Mouse (Mus musculus) hindbrain, embryonic 15.5 days (tissue): ENCODE measurements around the gene Gm29609. TPM values are rescaled to one million over a fixed set of nuclear protein-coding genes. Genes with fewer than 3 reads are reported as not detected.

Source experiments
- ATAC-seq: fragments of 200-750 bp; cut with Nextera tagmentation; 2 replicates; pipeline ENCODE4 v1.8.0; 2017; ENCODE audit warnings: low read depth, moderate number of reproducible peaks, moderate TSS enrichment; ENCODE audit not compliant: low FRiP score
- H3K27ac ChIP-seq: fragments of 300-500 bp; sonication (generic); replicated peaks from 2 replicates; pipeline ENCODE4 v1.5.1; 2015; ENCODE audit warnings: mild to moderate bottlenecking, inconsistent platforms
- H3K27me3 ChIP-seq: fragments of 300-500 bp; sonication (generic); 2 replicates; pipeline ENCODE4 v1.6.1; 2015; ENCODE audit warnings: control low read depth, inconsistent platforms
- H3K36me3 ChIP-seq: fragments of 300-500 bp; sonication (generic); 2 replicates; pipeline ENCODE4 v1.6.1; 2015; ENCODE audit warnings: control low read depth, inconsistent platforms
- H3K4me1 ChIP-seq: fragments of 300-500 bp; sonication (generic); replicated peaks from 2 replicates; pipeline ENCODE4 v1.6.1; 2015; ENCODE audit warnings: control low read depth, inconsistent platforms
- H3K4me2 ChIP-seq: fragments of 300-500 bp; sonication (generic); 2 replicates; pipeline ENCODE4 v1.6.1; 2015; ENCODE audit warnings: moderate library complexity, mild to moderate bottlenecking, inconsistent platforms
- H3K4me3 ChIP-seq: fragments of 300-500 bp; sonication (generic); 2 replicates; pipeline ENCODE4 v1.5.1; 2015; ENCODE audit warnings: mild to moderate bottlenecking, inconsistent platforms
- H3K9ac ChIP-seq: fragments of 300-500 bp; sonication (generic); 2 replicates; pipeline ENCODE4 v1.6.1; 2015; ENCODE audit warnings: inconsistent platforms
- H3K9me3 ChIP-seq: fragments of 300-500 bp; sonication (generic); 2 replicates; pipeline ENCODE4 v1.6.1; 2016; ENCODE audit warnings: control low read depth, inconsistent platforms
- WGBS: fragments of 180-500 bp; shearing (Covaris S2); methylation state at CpG from one replicate; pipeline ENCODE4 v1.1.7; 2015; 5-methylcytosine and 5-hydroxymethylcytosine counted together
- polyA plus RNA-seq: library from polyadenylated mRNA; unstranded; fragments of >200 nt; fragmentation: Nextera tagmentation; extraction: Ambion mirVana; gene quantifications from 2 replicates; pipeline ENCODE4 v1.2.1, GENCODE M21; 2015

Gm29609 gene
- polyA plus RNA-seq, 1 experiment from 2014 or later: 2.7 TPM

DNA sequence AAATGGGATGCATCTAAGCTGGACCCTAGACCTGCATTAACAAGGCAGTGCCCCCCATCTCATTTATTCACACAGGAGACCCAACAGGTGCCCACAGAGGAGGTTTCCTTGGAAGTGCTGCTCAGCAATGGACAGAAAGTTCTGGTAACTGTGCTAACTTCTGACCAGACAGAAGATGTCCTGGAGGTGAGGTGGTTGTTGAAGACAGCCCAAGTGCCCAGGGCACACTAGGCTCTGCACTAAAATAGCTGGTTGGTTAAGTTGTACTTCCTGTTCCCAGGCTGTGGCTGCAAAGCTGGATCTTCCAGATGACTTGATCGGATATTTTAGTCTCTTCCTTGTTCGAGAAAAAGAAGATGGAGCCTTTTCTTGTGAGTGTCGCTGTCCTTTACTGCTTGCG is 16.0 kb upstream of the Gm29609 start:
- Histone ChIP-seq H3K4me3 (no peak overlapping the region), H3K9ac (no peak overlapping the region), H3K27ac (no peak overlapping the region), H3K4me1 (peaks cover 27% of the 10 kb centered on the region), H3K27me3 (no peaks in the 10 kb centered on the region), H3K36me3 (peaks cover 62% of the 10 kb centered on the region), H3K4me2 (no peak overlapping the region), H3K9me3 (0 out of 2 replicates have a peak, but pooled peaks cover 4% of the 10 kb centered on the region)
- no peak for ATAC-seq
- WGBS: 91% methylated on average over 4 of the region's 4 CpGs

DNA sequence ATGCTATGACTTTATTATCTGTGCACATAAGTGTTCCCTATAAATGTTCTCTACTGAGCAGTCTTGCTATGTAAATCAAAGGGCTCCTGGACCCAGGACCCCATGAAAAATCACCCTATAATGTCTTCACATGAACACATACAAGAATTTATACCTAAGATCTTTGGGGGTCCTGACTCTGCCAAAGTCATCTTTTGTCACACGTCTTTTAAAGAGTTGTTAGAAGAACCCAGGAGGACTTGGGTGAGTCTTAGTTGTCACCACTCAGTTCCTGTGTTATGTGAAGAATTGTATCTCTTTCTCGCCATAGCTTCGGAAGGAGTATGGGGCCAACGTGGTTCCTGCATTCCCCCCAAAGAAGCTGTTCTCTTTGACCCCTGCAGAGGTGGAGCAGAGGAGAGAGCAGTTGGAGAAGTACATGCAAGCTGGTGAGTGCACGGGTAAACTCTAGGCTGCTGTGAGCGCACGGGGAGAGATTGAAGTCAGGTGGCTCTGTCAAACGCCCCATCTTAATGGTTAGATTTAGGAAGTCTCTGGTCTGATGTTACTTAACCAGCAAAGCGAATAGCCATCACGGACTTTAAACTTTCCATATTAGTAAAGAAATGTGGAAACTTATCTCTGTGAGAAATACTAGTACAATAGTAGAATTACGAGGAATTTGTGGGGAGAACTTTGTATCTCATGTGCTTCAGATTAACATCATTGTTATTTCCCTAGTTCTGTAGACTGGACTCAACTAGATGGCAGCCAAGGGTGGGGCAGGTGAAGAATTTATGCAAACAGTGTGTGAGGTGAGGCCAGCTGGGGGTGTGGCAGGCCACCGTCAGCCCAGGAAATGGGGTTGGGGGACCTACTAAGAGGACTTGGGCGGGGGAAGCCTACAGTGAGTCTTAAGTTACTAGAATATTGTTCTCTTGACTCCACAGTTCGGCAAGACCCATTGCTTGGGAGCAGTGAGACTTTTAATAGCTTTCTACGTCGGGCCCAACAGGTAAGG is 15.1 kb upstream of the Gm29609 start:
- Histone ChIP-seq H3K4me1 (peaks cover 21% of the 10 kb centered on the region), H3K36me3 (peaks cover 64% of the 10 kb centered on the region), H3K4me2 (peak overlapping the region; percentile 75; the same call in 1 of the 2 replicates), H3K9me3 (no peaks in the 10 kb centered on the region), H3K27ac (no peak overlapping the region), H3K27me3 (no peaks in the 10 kb centered on the region), H3K4me3 (peak overlapping the region; percentile 72; the same call in 1 of the 2 replicates), H3K9ac (no peak overlapping the region)
- WGBS: 93% methylated on average over 16 of the region's 16 CpGs
- ATAC-seq: no peak

DNA sequence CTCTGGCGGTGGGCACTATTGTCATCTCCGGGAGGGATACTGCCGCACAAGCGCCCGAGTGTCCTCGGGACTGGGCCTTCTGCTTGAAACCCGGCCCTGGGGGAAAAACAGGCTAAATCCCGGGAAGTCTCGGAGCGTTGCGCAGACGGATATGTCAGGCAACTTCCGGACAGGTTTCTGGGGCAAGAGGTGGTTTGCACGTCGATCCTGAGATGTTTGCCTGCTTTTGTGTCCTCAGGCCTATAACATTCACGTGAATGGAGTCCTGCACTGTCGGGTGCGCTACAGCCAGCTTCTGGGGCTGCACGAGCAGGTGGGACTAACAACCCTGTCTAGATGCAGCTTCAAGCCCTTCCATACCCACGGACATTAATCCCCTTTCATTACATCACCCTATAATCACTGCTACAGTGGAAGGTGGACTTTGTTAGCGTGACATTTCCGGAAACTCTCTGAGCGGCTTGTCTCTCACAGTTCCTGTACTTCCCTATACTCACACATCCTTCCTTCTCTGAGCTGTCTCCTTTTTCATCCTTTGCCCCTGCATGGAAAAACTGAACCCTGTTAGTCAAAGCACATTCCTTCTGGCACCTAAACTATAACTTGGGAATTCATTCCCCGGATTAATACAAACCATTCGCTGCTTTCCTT is 14.0 kb upstream of the Gm29609 start:
- Histone ChIP-seq H3K27ac (peak overlapping the region; percentile 87), H3K36me3 (peaks cover 60% of the 10 kb centered on the region), H3K4me3 (peak overlapping the region; percentile 72), H3K9me3 (no peaks in the 10 kb centered on the region), H3K4me1 (peaks cover 21% of the 10 kb centered on the region), H3K27me3 (no peaks in the 10 kb centered on the region), H3K9ac (peak overlapping the region; percentile 87), H3K4me2 (peak overlapping the region; percentile 75)
- no peak for ATAC-seq
- 14% methylated on average over 25 of the region's 25 CpGs for WGBS

DNA sequence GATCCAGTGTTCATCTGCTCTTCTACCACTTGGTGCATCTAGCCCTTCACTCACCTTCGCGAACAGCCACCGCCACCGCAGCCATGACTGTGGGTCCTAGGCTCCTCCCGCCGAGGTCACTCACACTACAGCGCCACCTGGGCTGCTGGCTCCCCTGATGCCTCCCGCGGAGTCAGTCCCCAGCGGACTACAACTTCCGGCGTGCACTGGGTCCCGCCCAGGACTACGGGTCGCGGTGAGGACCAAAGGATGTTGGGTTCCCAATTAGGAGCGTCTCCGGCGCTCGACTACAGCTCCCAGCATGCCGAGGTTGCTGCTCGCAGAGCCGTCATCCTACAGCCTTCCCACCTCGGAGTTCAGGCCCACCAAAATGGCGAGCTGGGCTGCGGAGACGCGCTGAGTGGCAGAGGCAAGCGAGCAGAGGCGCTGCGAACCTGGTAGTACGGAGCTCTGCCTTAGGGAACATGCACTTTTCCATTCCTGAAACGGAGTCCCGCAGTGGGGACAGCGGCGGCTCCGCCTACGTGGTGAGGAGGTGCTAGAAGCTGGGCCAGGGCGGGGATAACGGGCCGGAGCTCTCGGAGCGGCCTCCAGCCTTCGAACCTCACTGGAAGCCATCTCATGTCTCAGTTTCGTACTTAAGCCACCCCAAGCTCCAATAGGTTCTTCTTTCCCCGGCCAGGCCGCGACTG is 13.4 kb upstream of the Gm29609 start, which contains the start of the genes Snx17 and Eif2b4:
TSS of gene Snx17 (plus strand) at position 289 of the 692 bp plus-strand sequence.
TSS of gene Eif2b4 (minus strand) at position 492 of the 692 bp plus-strand sequence.
- Histone ChIP-seq H3K9ac (peak within 1 kb of the TSS; percentile 87), H3K36me3 (peaks cover 60% of the 10 kb centered on the region), H3K27me3 (no peaks in the 10 kb centered on the region), H3K4me1 (peaks cover 21% of the 10 kb centered on the region), H3K27ac (peak within 1 kb of the TSS; percentile 87), H3K4me3 (peak within 1 kb of the TSS; percentile 72), H3K9me3 (no peaks in the 10 kb centered on the region), H3K4me2 (peak within 1 kb of the TSS; percentile 75)
- WGBS: under 1% methylated on average over 48 of the region's 48 CpGs
- ATAC-seq: peak; percentile 97

DNA sequence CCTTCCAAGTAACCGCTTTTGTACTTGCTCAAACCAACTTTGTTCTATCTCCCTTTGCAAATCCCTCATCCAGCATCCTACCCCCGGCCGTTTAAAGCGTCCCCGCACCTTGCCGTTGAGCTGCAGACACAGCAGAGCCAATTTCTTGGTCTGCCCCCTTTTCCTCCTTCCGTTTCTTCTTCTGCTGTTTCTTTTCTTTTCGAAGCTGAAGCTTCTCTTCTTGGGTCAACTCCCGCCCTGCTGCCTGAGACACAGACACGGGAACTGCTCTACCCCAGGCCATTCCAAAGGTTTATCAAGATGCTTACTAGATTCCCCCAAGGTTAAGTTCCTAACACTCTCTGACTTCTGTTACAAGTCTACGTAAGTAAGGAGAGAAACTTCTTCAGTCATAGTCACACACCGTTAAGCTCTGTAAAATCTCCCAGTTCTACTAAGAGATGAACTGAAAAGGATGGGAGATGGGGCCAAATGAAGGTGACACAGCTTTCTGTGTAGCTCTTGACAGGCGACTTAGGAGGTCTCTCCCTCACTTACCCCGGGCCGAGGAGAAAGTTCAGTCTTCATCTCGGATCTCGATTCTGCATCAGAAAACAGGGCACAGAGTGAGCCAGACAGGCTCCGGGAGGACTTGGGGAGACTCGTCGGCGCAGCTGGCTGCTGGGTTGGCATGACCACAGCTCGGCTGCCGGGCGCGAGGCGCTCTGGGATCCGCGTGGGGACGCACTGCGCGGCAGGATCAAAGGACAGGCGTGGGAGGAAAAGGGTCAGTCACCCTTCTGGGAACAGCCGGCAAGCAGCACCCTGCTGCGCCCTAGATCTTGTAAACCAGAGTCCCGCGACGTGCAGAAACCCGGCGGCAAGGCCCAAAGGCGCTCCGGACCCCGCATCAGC is 12.6 kb upstream of the Gm29609 start:
- peak; percentile 59; the same call in 1 of the 2 replicates for ATAC-seq
- Histone ChIP-seq H3K4me1 (peaks cover 21% of the 10 kb centered on the region), H3K9me3 (no peaks in the 10 kb centered on the region), H3K27me3 (no peaks in the 10 kb centered on the region), H3K4me2 (peak overlapping the region; percentile 75), H3K9ac (peak overlapping the region; percentile 74), H3K36me3 (peaks cover 60% of the 10 kb centered on the region), H3K27ac (peak overlapping the region; percentile 87), H3K4me3 (peak overlapping the region; percentile 72)
- 15% methylated on average over 42 of the region's 42 CpGs for WGBS

DNA sequence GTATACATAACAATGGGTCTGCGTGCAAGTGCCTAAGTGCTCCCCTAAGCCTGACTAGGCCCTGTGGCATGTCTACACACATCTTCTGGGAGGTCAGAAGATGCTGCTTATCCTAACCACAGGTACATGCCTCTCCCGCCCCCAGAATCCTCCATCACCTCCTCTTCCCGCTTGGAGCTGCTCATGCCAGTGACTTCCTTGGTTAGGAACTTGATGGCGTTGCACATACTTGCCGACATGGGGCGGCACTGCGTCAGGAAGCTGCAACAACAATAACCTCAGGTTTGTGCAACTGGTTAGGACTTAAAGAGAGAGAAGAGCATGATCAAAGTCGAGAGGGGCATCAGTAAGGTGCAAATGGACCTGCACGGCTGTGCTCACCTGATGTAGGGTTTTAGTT is 10.5 kb upstream of the Gm29609 start:
- Histone ChIP-seq H3K36me3 (peaks cover 45% of the 10 kb centered on the region), H3K4me1 (peaks cover 21% of the 10 kb centered on the region), H3K9me3 (no peaks in the 10 kb centered on the region)

DNA sequence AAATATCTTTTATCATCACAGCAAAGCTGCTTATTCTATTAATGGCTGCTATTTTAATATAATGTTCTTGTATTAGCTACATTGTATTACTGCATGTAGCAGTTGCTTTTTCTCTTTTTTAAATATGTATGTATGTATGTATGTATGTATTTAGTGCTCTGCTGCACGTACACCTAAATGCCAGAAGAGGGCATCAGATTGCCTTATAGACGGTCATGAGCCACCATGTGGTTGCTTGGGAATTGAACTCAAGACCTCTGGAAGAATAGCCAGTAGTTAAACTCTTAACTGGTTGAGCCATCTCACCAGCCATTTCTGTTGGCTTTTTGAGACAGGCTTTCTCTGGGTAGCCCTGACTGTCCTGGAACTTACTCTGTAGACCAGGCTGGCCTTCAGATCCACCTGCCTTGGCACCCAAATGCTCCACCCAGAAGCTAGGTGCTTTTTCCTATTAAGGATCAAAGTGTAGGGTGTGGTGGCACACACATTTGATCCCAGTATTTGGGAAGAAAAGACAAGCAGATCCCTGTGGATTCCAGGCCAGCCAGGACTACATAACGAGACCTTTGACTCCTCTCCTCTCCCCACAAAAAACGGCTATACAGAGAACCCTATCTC is 8.6 kb upstream of the Gm29609 start:
- H3K27ac ChIP-seq: no peak overlapping the region
- H3K4me3 ChIP-seq: no peak overlapping the region
- H3K9ac ChIP-seq: no peak overlapping the region
- WGBS: 73% methylated on average over 4 of the region's 4 CpGs
- H3K9me3 ChIP-seq: no peaks in the 10 kb centered on the region
- peaks cover 41% of the 10 kb centered on the region for H3K36me3 ChIP-seq
- no peak overlapping the region for H3K4me2 ChIP-seq
- no peaks in the 10 kb centered on the region for H3K27me3 ChIP-seq
- H3K4me1 ChIP-seq: peaks cover 10% of the 10 kb centered on the region
- no peak for ATAC-seq

More for the DNA sequence above, 10.5 kb upstream of the Gm29609 start:
- no peak for ATAC-seq
- no peak overlapping the region for H3K4me2 ChIP-seq
- H3K27ac ChIP-seq: no peak overlapping the region
- H3K4me3 ChIP-seq: no peak overlapping the region
- 87% methylated on average over 9 of the region's 9 CpGs for whole genome bisulfite sequencing
- H3K27me3 ChIP-seq: no peaks in the 10 kb centered on the region
- H3K9ac ChIP-seq: no peak overlapping the region

DNA sequence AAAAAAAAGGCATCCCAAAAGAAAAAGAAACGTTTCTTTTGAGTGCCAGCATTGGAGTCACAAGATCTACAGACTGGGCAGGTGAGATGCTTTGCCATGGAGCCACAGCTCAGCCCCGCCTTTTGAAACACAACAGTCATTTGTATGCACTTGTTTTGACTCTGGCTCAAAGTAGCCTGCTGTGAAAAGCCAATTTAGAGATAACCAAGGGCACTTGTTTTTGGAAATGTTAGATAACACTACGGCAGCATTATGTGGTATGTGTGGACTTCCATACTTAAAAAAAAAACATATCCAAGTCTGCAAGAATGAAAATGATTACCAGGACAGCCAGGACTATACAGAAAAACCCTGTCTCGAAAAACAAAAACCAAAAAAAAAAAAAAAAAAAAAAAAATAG is 4.0 kb upstream of the Gm29609 start:
- no peak for ATAC-seq
- WGBS: 67% methylated on average over 4 of the region's 4 CpGs
- Histone ChIP-seq H3K27me3 (no peaks in the 10 kb centered on the region), H3K4me1 (peaks cover 13% of the 10 kb centered on the region), H3K36me3 (peaks cover 19% of the 10 kb centered on the region), H3K27ac (no peak overlapping the region), H3K9ac (no peak overlapping the region), H3K4me3 (no peak overlapping the region), H3K4me2 (no peak overlapping the region), H3K9me3 (no peaks in the 10 kb centered on the region)

DNA sequence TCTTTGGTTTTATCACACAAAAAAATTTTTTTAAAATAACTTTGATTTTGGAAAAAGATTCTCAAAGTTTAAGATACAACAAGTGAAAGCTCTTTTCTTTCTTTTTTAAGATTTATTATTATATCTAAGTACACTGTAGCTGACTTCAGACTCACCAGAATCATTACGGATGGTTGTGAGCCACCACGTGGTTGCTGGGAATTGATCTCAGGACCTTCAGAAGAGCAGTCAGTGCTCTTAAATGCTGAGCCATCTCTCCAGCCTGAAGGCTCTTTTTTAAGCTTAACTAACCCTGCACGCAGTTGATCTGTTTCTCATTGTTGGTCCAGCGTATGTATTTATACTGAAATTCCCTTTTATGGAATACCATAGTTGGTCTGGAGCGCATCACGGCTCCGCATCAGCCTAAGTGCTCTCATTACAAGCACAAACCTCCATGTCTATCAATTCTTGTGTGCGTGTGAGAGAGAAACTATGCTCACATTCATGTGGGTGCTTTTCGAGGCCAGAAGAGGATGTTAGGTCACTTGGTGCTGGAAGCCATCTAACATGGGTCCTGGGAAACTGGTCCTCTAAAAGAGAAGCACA is 1.6 kb upstream of the Gm29609 start:
- H3K36me3 ChIP-seq: no peaks in the 10 kb centered on the region; the same call in 1 of the 2 replicates
- 95% methylated on average over 9 of the region's 9 CpGs for WGBS
- H3K4me3 ChIP-seq: no peak overlapping the region
- no peak for ATAC-seq
- H3K4me1 ChIP-seq: peaks cover 31% of the 10 kb centered on the region
- H3K9ac ChIP-seq: no peak overlapping the region
- peak overlapping the region; percentile 88; the same call in 1 of the 2 replicates for H3K4me2 ChIP-seq
- no peaks in the 10 kb centered on the region for H3K27me3 ChIP-seq
- H3K9me3 ChIP-seq: no peaks in the 10 kb centered on the region
- H3K27ac ChIP-seq: no peak overlapping the region

DNA sequence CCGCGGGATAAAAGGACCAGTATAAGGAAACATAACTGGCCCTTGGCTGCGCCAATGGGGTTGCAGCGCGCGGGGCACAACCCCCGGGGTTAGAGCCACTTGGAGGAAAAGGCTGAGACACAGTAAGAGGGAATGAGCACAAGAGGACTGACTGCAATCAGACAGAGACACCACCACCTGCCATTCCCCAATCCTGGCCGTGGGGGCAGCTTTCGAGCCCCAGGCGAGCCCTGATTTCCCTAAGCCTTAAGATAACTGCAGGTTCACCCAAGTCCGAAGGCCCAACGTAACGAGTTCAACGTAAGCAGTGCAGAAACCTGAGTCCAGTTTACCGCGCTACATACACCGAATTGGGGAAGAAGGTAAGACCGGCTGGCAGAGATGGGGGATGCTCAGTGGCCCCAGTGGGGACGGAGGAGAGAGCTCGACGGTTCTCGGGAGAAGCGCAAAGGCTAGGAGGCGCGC is 378 bp downstream of the Gm29609 start:
- peak; percentile 79 for ATAC-seq
- 0% methylated on average over 25 of the region's 25 CpGs for WGBS
- peaks cover 31% of the 10 kb centered on the region for H3K4me1 ChIP-seq

More for the DNA sequence above, 378 bp downstream of the Gm29609 start:
- Histone ChIP-seq H3K9ac (peak overlapping the region; percentile 81), H3K27me3 (no peaks in the 10 kb centered on the region), H3K27ac (peak overlapping the region; percentile 95), H3K36me3 (peaks cover 9% of the 10 kb centered on the region), H3K4me2 (peak overlapping the region; percentile 88), H3K9me3 (no peaks in the 10 kb centered on the region), H3K4me3 (peak overlapping the region; percentile 90)
